Mouse (Mus musculus) cerebellum, adult 11-12 months (tissue): Measurements from ENCODE around the gene Gkap1.

Source experiments
- DNase-seq: peaks from one replicate; pipeline ENCODE4 v3.0.0; 2022

The Gkap1 gene

GRCm38 (mm10) chr13:58275599-58275998, at the start of gene Gkap1:
Gene Gkap1, minus strand, starts transcription at chr13:58275699.
- no peak for DNase-seq

DNA sequence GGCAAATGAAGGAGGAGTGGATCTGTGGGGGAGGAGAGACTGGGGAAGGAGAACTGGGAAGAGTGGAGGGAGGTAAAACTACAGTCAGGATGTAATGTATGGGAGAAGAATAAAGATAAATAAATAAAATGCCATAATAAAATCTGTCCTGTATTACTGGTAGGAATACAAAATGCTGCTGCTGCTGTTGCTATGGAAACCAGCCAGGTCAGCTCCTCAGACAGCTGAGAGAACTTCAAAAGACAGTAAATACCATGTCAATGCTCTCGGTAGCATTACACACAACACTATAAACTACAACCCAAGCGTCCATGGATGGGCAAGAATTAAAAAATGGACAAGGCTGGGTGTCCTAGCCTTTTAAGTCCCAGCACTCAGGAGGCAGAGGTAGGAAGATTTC, 42.3 kb upstream of the Gkap1 start:
- DNase-seq = no peak

GRCm38 (mm10) chr13:58314991-58315390, 39.5 kb upstream of the Gkap1 start:
- no peak for DNase-seq

GRCm38 (mm10) chr13:58313758-58314157, 38.3 kb upstream of the Gkap1 start:
- no peak for DNase-seq

DNA sequence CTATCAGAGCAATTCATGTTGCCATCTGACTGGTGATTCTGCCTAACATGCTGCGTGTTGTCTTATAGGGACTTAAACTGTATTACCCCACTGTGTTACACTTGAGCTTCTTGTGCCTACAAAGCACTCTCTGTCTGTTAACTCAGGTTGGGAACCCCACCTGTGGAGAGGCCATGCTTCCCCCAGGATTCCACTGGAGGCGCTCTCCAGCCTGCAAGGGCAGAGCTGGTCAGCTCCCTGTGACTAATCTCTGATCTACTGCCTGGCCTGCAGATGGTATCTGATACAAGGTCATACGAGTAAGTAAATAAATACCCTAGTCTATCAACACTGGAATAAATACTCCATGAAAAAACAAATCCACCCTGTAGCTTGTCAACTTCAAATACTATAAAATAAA, 35.9 kb upstream of the Gkap1 start:
- no peak for DNase-seq

DNA sequence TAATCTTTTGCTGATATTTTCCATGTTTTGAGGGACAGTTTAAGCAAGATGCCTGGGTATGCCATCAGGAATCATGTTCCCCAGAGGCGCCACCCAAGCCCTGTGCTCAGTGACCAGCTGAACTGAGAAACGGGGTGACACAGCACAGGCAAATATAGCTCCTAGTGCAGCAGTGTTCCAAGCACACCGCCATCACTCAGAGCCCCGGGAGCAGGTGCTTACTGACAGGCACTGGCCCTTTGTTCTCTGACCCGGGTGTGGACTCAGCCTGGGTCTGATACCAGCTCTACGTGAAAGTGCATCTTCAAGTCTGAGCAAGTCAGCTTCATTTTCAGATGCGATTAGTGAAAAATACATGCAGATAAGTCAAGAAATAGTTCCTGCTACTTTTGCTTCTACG, 34.0 kb upstream of the Gkap1 start:
- DNase-seq = no peak

DNA sequence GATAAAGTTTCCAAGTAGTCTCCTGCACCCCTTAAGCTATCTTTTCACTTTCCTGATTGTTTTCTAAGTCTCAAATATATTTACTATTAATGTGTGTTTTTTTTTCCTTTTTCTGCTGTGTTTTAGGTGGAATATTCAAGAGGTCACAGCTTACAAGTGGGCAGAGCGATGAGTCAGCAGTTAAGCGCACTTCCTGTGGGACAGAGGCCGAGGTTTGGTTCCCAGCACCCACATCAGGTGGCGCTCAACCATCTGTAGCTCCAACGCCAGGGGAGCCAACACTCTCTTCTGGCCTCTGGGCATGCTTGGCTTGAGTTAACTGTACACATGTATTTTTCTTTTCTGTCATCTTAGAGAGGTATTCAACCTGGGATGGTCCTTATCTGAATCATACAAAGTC, 32.0 kb upstream of the Gkap1 start:
- no peak for DNase-seq

DNA sequence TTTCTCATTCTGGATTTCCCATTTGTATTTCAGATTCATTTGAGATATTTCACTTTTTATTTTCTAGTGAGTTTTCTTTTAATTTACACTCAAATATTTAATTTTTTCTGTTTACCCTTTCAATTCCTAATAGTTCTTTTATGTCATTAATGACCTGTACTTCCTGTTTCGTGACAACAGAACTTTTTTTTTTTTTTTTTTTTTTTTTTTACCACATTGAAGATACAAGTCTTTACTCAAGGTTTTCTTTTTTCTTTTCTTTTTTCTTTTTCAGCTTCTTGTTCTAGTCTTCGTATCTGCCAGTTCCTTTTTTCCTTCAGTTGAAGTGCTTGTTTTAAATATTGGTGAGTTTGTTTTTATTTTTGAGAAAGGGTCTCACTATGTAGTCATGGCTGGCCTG, 29.7 kb upstream of the Gkap1 start:
- DNase-seq = no peak

GRCm38 (mm10) chr13:58302421-58303145, 27.1 kb upstream of the Gkap1 start:
- DNase-seq = peak; percentile 46

- DNase-seq = no peak
These were observed 26.5 kb upstream of the Gkap1 start for GRCm38 (mm10) chr13:58301961-58302360.

GRCm38 (mm10) chr13:58298756-58299155, 23.3 kb upstream of the Gkap1 start:
- DNase-seq = no peak

- no peak for DNase-seq
These were observed 20.1 kb upstream of the Gkap1 start for GRCm38 (mm10) chr13:58295582-58295981.

DNA sequence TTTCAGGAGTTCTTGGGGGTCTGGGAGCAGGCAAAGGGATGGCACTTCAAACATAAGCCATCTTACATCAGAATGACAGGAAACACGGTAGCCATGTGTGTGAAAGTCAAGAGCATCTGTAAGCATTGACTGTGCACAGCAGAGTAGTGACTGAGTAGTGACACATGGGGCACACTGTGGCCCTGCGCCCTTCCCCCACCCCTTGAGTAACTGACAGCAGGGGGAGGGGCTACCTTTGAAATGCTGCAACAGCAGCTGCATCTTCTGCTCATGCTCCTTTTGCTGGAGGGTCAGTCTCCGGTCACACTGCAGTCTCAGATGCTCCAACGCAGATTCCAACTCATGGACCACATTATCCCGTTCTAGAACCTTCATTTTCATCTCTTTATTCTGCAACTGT, 17.3 kb upstream of the Gkap1 start:
- no peak for DNase-seq

- DNase-seq = no peak
These were observed 13.8 kb upstream of the Gkap1 start for GRCm38 (mm10) chr13:58289308-58289707.

GRCm38 (mm10) chr13:58287822-58288221, 12.3 kb upstream of the Gkap1 start:
- DNase-seq = peak; percentile 41

GRCm38 (mm10) chr13:58283466-58283865, 8.0 kb upstream of the Gkap1 start:
- DNase-seq = no peak

- no peak for DNase-seq
These were observed 6.4 kb upstream of the Gkap1 start for GRCm38 (mm10) chr13:58281936-58282335.

- DNase-seq = no peak
These were observed 5.0 kb upstream of the Gkap1 start for GRCm38 (mm10) chr13:58280528-58280927.

DNA sequence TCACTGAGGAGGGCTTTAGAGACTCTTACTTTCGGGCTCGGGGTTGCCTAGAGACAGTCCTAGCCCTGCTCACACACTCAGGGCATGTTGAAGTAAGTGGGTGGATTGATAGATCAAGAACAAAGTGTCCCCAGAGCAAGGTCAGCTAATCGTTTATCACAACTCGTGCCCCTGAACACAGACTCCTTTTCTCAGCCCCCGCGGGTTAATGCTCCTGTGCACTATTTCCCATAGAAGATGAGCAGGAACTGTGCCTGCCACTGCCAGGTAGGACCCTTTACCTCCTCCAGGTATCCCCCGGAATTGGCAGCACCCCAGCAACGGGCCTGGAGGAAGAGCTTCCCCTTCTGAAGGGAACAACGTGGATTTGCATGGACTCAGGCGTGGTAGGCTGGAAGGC, 757 bp upstream of the Gkap1 start:
- DNase-seq = peak; percentile 20

DNA sequence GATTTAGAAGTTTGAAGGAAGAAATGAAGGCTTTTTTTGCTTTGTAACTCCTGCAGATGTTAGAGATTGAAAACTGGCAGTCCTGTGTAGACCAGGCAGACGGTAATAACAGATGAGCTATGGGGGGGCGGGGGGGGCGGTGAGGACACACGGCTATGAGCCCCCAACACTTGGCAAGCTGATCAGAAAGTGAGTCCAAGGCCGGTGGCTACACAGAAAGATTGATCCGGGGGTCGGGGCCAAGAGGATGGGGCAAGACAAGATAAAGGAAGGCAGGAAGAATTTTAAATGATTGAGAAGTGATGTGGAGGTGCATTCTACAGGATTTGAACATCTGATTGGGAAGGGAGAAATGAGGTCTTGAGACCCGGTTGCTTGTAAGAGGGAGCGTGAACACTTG, 423 bp downstream of the Gkap1 start:
- no peak for DNase-seq

- DNase-seq = peak; percentile 47
These were observed 1.1 kb downstream of the Gkap1 start for GRCm38 (mm10) chr13:58274259-58274991.

GRCm38 (mm10) chr13:58273411-58274258, 1.9 kb downstream of the Gkap1 start:
- DNase-seq = peak; percentile 46

DNA sequence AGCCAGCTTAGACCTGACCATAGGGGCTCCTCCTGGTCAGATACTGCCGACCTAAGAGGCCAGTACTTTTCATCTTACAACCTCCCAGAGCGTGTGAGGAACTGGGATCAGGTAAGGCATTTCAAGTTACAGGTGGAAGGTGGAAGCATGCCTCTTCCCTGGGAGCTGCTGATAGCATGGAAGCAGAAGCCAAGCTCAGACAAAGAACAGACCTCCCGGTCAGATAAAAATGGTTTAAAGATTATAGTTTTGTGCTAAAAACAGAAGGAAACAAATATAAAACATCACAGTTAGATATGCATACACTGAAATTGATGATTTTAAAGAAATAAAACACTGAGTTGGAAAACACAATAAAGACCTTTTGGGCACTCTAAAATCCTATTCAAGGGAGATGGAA, 8.6 kb downstream of the Gkap1 start:
- DNase-seq = no peak

DNA sequence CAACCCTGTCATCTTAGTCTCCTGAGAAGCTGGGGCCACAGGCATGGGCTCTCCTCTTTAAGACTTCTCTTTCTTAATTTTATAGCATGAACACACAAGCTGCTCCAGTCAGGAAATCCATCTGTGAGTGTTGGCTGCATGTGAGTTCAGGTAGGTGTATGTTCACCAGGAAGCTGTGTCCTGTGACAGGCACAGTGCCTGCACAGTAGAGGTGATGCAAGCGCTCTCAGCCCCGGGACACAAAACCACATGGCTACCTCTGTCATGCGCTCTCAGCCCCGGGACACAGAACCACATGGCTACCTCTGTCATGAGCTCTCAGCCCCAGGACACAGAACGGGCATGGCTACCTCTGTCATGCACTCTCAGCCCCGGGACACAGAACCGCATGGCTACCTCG, 12.0 kb downstream of the Gkap1 start:
- DNase-seq = no peak
